Mouse (Mus musculus) brain, embryonic 14.5 days (tissue): ENCODE data around the gene Hoxa3. TPM values are rescaled to one million over a fixed set of nuclear protein-coding genes. Genes with fewer than 3 reads are reported as not detected.

Experiments
- DNase-seq: peaks from one replicate; pipeline ENCODE4 v3.0.0-alpha.2; 2011; ENCODE audit warnings: low read depth
- CTCF ChIP-seq: fragments of 200-500 bp; IDR thresholded peaks from 2 replicates; pipeline ENCODE4 v1.5.1; 2012; ENCODE audit warnings: inconsistent platforms, mild to moderate bottlenecking, moderate library complexity, borderline replicate concordance; ENCODE audit not compliant: insufficient read depth, insufficient read length; ENCODE audit errors: extremely low read depth
- POLR2A ChIP-seq: fragments of 200-500 bp; IDR thresholded peaks from 2 replicates; pipeline ENCODE4 v1.6.1; 2012; ENCODE audit warnings: mild to moderate bottlenecking, inconsistent platforms, borderline replicate concordance; ENCODE audit not compliant: poor library complexity, insufficient read depth, insufficient read length, severe bottlenecking; ENCODE audit errors: extremely low read depth
- polyA plus RNA-seq: library from polyadenylated mRNA; depleted of rRNA; stranded (reverse); fragments of >200 nt; gene quantifications from 2 replicates; pipeline ENCODE4 v1.2.3, GENCODE M21; 2012

The Hoxa3 gene
- polyA plus RNA-seq, 1 experiment: 20.3 TPM

GRCm38 (mm10) chr6:52183311-52184080 lies 29.6 kb downstream of the Hoxa3 start:
- TF ChIP-seq CTCF (no peak), POLR2A (no peak)
- DNase-seq: no peak

DNA sequence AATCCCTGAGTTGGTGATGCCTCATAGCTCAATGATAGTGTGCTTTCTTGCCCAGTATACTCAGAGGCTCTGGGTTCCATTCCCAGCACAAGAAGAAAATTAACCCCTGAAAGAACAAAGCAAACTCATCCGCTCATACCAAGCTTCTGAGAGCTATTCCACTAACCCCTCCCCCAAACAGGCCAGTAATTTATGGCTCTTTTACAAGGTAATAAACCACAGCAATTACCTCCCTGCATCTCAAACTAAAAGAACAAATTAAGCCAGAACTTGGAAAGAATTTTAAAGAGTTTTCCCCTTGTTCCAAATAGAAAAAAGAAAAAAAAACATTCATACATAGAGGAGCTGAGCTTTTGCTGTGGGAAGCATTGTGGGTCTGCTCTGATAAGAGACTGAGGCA lies 30.3 kb downstream of the Hoxa3 start:
- TF ChIP-seq CTCF: no peak
- TF ChIP-seq POLR2A: no peak
- no peak for DNase-seq

DNA sequence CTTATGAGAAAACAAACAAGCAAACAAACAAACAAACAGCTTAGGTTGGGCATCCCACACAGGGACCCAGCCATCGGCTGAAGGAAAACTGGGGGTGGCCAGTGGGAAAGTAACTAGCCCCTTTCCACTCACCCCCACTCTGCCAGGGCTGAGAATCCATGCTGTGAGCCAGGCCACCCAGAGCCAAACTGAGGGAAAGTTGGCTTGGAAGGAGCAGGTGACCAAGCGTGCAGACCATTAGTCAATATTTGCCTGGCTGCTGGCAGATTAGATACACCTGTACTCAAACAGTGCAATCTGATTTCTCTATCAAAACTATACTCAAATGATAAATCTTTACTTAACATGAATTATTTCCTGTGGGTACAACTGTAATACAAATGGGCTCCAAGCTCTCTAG lies 31.1 kb downstream of the Hoxa3 start:
- no peak for DNase-seq
- TF ChIP-seq CTCF: no peak
- no peak for TF ChIP-seq POLR2A

DNA sequence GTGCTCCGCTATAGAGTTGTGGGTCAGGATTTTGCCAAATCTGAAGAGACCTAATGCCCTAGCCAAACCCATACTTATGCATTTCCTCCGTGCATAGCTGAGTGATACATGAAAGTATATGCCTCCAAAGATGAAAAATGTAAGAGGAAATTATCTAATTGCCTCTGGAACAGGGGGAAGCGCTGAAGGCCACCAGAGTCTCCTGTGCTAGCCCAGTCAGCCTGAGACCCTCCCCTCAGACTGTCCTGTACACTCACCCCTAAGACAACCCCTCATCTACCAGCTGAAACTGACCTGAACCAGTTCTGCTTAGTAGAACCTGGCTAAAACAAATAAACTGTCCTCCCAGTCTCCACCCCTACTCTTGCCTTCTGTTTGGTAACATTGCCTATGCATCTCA lies 32.4 kb downstream of the Hoxa3 start:
- no peak for DNase-seq
- no peak for TF ChIP-seq CTCF
- no peak for TF ChIP-seq POLR2A

DNA sequence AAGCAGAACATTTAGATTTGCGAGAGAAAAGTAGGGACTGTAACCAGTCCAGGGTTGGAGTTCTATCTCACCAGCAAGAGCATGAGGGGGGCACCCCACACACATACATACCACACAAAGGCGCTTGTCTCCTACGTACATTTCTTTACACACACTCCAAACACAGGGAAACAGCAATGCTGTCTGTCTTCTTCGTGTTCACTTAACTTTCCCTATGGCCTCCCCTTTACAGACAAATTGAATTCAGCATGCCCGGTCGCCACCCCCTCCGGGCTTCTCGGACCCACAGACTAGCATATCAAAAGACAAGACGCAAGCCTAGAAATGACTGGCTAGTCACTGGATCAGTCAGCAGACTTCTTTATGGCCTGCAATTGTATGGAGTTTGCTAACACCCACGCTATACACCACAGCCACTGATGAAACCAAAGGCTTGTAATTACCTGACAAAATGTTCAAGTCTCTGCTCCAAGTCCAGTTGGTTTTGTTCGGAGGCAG lies 32.9 kb downstream of the Hoxa3 start:
- TF ChIP-seq CTCF (no peak), POLR2A (no peak)
- DNase-seq: no peak

DNA sequence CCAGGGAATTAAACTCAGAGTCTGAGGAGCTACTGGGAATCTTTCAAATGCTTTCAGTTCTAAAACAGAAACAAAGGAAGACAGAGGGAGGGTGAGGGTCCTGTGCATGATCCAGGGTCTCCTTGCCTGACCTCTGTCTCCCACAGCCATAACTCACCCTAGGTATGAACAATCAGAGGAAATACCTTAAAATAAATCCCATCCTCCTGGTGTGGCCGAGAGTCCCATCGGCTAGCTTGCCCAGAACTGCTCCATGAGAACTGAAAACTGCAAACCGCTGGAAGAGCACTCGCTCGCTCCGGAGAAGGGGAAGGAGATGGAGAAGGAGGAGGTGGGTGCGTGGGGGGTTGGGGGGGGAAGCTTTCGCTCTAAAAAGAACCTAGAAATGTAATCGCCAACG lies 33.4 kb downstream of the Hoxa3 start:
- TF ChIP-seq CTCF: no peak
- TF ChIP-seq POLR2A: no peak
- no peak for DNase-seq

DNA sequence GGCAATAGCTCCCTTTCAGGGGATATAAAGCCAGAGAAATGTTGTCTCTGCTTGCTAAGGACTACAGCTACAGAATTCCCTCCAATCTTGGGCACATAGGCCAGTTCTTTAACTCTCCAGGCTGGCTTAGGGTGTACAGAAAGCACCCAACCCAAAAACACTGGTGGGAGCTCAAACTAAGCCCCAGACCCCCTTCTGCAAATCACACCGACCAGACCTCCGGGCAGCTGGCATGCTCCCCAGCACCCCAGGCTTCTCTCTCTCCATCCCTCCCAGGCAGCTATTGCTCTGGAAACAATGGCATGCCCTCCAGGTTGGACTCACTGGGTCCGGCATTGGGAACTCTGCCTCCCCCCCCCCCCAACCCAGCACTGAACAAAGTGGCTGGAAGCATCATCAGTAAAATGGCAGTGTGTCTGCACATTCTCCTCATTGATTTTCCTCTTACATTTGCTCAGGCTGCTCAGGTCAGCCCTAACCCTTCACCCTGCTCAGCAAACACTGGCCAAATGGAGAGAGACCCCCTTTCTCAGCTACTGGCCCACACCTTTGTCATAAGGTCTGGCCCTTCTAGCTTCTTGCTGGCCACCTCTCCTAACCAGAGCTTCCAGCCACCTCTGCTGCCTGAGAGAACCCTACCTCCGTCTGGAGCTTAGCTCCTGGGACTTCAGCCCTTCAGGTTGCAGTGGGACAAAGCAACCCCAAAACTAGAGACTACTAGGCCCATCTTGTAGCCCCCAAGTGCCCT lies 34.0 kb downstream of the Hoxa3 start:
- no peak for TF ChIP-seq POLR2A
- TF ChIP-seq CTCF: no peak
- no peak for DNase-seq

GRCm38 (mm10) chr6:52177806-52178205 lies 35.3 kb downstream of the Hoxa3 start:
- DNase-seq: no peak
- TF ChIP-seq CTCF (no peak), POLR2A (no peak)

DNA sequence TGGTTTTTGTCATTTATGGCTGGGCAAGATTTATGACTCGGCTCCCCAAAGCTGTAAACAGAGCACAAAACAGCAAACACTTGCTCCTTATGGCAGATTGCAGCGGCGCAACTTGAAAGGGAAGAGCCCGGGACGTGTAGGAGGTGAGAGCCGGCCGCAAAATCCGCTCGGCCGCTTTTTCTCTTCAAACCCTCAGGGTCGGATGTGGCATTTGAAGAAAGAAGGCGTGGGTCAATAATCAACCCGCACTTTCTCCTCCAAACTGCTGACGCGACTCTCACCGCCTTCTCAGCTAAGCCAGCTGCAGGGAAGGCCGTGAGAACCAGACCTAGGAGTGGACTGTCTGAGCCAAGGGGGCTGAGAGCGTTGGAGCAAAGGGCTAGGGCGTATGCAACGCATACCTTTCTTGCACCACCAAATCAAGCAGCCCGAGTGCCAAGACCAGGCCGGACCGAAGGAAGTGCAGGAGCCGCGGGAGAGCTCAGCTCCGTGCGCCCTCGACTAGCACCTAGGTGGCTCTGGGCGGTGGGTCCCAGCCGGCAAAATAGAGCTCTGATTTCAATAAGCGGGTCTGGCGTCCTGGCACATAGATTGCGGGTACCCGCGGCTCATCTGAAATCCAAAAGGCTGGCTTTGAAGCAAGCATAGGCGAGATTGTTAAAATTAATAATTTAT lies 35.9 kb downstream of the Hoxa3 start, which contains the start of gene 5730596B20Rik:
5730596B20Rik (plus strand) TSS at position 438 of the 675 bp plus-strand sequence.
- TF ChIP-seq CTCF (no peak), POLR2A (no peak)
- no peak for DNase-seq

DNA sequence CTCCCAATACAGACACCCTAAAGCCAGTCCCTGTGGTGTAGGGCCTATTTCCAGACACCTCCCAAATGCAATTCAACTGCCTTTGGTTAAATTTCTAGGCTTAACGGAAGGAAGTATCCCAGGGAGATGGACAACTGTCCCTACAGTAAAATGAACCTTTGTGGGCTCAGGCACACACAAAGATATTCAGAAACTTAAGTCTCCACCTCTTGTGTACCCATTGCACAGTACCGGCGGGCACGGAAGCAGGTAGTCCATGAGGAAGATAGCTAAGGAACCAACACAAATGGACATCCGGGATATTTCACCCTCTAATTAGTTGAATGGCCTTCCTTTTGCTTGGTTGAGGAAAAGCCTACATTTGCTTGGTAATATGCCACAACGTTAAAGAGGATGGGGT lies 36.7 kb downstream of the Hoxa3 start:
- DNase-seq: no peak
- no peak for TF ChIP-seq CTCF
- TF ChIP-seq POLR2A: no peak

DNA sequence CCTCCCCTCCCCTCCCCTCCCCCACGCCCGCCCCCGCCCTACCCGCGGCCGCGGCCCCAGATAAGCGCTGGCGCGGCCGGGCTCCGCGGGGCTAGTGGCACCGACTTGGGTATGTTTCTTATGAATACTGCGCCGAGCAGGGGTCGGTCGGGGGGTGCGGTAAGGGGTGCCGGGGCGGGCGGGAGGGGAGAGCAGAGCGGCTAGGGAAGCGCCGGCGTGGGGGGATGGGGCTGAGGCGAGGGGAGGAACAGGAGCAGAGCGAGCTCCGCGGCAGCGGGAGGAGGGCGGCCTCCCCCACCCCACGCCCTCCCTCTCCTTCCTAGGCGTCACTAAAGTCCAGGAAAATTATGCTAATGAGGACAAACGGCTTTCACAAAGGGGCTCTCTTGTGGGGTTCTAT lies 37.3 kb downstream of the Hoxa3 start:
- no peak for TF ChIP-seq POLR2A
- no peak for TF ChIP-seq CTCF
- DNase-seq: no peak

DNA sequence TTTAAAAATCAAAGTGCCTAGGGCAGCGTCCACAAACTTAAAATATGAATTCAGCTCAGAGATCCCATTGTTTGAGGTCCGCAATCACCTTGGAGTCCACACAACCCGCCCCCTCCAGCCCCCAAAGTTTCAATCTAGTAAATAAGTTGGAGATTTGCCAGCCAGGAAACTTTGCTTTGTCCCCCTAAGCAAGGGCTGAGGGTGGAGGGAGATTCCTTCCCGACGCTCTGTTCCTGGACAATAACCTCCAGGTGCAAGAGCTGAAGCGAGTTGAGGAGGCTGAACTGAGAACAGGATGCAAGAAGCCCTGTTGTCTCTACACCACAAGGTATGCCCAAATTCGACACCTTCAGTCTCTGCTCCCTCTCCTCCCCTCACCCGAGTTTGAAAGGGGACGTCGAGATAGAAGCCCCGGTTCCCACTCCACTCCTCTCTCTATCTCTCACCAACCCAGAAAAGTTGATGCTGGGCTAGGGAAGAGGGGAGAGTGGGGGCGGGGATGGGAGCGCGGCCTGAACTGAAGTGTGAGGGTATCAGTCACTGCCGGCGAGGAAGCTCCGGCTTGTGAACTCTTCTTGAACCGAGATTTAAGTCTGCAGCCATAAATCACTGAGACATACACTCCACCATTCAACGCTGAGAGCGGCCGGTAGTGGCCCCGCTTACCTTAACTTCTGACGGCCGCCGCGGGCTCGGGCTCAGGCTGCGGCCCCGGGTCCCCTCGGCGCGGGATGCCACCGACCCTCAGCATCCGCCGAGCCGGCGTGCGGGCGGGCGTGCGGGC lies 38.0 kb downstream of the Hoxa3 start:
- DNase-seq: no peak
- TF ChIP-seq CTCF (no peak), POLR2A (no peak)
